Mouse (Mus musculus): Measurements from ENCODE around the gene Slu7. TPM values are rescaled to one million over a fixed set of nuclear protein-coding genes. Genes with fewer than 3 reads are reported as not detected.

The Slu7 gene
- polyA plus RNA-seq (2017; shearing (Covaris generic)), result 98.0 TPM

GRCm38 (mm10) chr11:43433254-43434023 is at the start of gene Slu7:
Gene Slu7 (plus strand): TSS chr11:43433744.

GRCm38 (mm10) chr11:43425824-43426413 is 7.6 kb upstream of the Slu7 start, which contains the start of gene Pttg1:
Gene Pttg1 (minus strand): TSS chr11:43426251.

GRCm38 (mm10) chr11:43474225-43474774 is 40.8 kb downstream of the Slu7 start, which contains the start of gene C1qtnf2:
Gene C1qtnf2 (plus strand): TSS chr11:43474276.

Other genes with a start within 250 kb of the Slu7 start
- gene Pttg1, start 7.5 kb upstream of the Slu7 start, polyA plus RNA-seq (2017; shearing (Covaris generic)), result 205 TPM
- gene C1qtnf2, start 40.5 kb downstream of the Slu7 start, polyA plus RNA-seq (2017; shearing (Covaris generic)), result not detected
- not detected for gene Ccnjl, start 95.0 kb downstream of the Slu7 start, polyA plus RNA-seq (2017; shearing (Covaris generic))
- gene 4933415A04Rik, start 153.3 kb downstream of the Slu7 start, polyA plus RNA-seq (2017; shearing (Covaris generic)), result not detected
- not detected for gene Fabp6, start 167.8 kb downstream of the Slu7 start, polyA plus RNA-seq (2017; shearing (Covaris generic))
- 61.5 TPM for gene Pwwp2a, start 248.3 kb downstream of the Slu7 start, polyA plus RNA-seq (2017; shearing (Covaris generic))